Mouse (Mus musculus) heart, postnatal 0 days (tissue): ENCODE measurements at regions not wholly inside any gene's neighbourhood (a gene's known extent, or its start where the extent isn't known, plus 50 kb on each side); places are given as distances from the start of the nearest gene placed in this dataset.

ENCODE experiments used
- CTCF ChIP-seq: IDR thresholded peaks from 2 replicates; pipeline ENCODE4 v1.5.1; 2016; ENCODE audit warnings: antibody characterized with exemption, control low read depth, low read depth
- EP300 ChIP-seq: IDR thresholded peaks from 2 replicates; pipeline ENCODE4 v1.6.1; 2016; ENCODE audit warnings: antibody characterized with exemption, low read depth

DNA sequence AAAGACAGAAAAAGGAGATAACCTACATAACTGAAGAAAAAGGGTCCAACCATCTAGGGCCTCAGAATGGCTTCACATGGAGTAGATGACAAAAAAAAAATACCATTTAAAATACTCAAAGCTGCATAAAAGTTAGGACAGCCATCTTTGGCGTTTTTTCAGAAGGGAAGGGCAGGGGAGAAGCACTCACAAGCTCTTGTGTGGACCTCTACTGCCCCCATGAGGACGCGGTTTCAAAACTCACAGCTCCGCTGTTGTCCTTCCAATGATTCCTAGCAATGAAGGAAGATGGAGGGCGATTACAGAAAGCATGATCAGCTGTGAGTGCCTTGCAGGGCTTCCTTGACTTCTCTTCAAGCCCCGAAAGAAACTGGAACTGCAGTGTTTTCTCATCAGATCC is 140.8 kb upstream of the Olfr1324 start:
- TF ChIP-seq EP300 (no peak), CTCF (peak; percentile 45)
